Mouse (Mus musculus): Measurements from ENCODE around the gene Cpne5. TPM values are rescaled to one million over a fixed set of nuclear protein-coding genes. Genes with fewer than 3 reads are reported as not detected.

The Cpne5 gene
- polyA plus RNA-seq, 1 experiment from 2014 or later, result 24.9 TPM

DNA sequence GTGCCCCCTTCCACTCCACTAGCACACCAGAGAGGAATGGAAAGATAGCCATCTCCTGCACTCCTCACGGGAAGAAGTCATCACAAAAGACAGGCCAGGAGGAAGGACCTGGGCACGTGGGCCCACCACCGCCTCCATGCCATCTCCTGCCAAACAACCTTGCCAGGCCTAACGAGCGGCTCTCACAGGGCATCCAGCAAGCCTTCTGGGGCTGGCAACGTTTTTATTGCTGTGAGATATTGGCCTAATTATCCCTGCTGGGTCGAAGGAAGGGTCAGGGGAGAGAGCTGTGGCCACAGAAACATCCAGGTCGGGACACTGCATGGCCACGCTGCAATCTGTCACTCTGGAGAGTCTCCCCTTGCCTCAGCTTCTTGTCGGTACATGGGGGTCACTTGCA, 6.9 kb downstream of the Cpne5 start:
- no peak overlapping the region for H3K4me3 ChIP-seq
- H3K27ac ChIP-seq (replicated peaks), result no peak overlapping the region
- H3K9ac ChIP-seq (replicated peaks), result no peak overlapping the region
- no peaks in the 10 kb centered on the region for H3K9me3 ChIP-seq
- H3K4me1 ChIP-seq, result 0 out of 2 replicates have a peak, but pooled peaks cover 3% of the 10 kb centered on the region
- H3K36me3 ChIP-seq, result no peaks in the 10 kb centered on the region
- ATAC-seq (replicated peaks), result no peak
- 72% methylated on average over 10 of the region's 10 CpGs for WGBS
- no peak overlapping the region for H3K4me2 ChIP-seq (replicated peaks)
- peaks cover 2% of the 10 kb centered on the region; the same call in 1 of the 2 replicates for H3K27me3 ChIP-seq

DNA sequence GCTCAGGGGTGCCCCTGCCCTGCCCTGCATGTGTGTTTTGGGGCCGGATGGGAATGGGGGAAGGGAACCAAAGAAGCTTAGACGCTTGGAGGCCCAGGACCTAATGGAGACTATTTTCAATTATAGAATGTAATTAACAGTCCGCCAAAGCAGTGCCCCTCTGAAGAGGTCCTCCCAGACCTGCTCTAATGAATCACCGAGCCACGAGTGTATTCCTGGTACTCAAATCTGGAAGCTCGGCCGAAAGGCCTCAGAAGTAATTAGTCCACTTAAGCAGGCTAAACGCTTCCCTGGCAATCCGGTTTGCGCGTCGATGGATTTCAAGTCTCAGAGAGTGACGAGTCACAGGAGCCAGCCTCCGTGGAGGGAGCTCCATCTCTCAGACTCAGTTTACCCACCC, 17.3 kb downstream of the Cpne5 start:
- no peaks in the 10 kb centered on the region; the same call in 1 of the 2 replicates for H3K4me1 ChIP-seq
- no peaks in the 10 kb centered on the region for H3K9me3 ChIP-seq
- no peak overlapping the region for H3K4me2 ChIP-seq (replicated peaks)
- no peaks in the 10 kb centered on the region for H3K27me3 ChIP-seq
- ATAC-seq (replicated peaks), result no peak
- H3K36me3 ChIP-seq, result no peaks in the 10 kb centered on the region
- no peak overlapping the region for H3K27ac ChIP-seq (replicated peaks)
- no peak overlapping the region for H3K4me3 ChIP-seq
- 9% methylated on average over 14 of the region's 14 CpGs for WGBS
- H3K9ac ChIP-seq (replicated peaks), result no peak overlapping the region

DNA sequence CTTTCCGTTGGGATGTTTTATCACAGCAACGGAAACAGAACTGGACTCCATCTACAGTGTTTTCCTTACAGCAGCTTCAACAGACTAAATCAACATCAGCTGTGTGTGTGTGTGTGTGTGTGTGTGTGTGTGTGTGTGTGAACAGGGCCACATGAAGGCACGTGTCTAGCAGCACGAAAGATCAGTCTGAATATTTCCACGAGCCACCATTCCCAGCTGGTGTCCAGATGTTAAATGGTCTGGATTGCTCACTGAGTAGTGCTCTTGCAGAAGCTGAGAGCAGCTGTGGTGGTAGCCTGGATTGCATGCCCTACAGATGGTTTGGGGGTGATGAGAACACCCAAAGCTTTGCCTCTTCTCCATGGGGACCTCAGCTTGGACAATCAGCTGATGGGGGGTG, 19.9 kb downstream of the Cpne5 start:
- Histone ChIP-seq H3K4me3 (no peak overlapping the region), H3K27ac (replicated peaks) (no peak overlapping the region), H3K9me3 (no peaks in the 10 kb centered on the region), H3K36me3 (no peaks in the 10 kb centered on the region), H3K9ac (replicated peaks) (no peak overlapping the region), H3K4me1 (peaks cover 23% of the 10 kb centered on the region), H3K4me2 (replicated peaks) (no peak overlapping the region), H3K27me3 (no peaks in the 10 kb centered on the region)
- WGBS, result 76% methylated on average over 4 of the region's 5 CpGs
- ATAC-seq (replicated peaks), result no peak

DNA sequence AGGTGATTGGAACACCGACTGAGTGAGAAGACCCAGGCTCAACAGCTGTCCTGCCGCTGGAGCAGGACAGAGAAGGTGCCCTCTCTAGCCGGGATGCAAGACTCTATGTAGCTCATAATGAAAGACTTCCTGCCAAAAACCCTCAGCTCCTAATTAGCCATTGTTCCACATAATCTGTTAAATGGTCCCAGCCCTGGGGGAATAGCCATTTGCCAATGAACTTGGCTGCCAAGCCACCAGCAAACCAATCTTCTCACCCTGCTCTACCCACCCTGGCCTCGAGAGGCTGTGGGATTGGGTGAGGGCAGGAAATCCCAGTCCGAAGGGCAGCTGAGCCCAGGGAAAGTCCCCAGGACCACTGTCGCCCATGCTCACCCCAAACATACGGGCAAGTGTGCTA, 21.9 kb downstream of the Cpne5 start:
- no peaks in the 10 kb centered on the region for H3K9me3 ChIP-seq
- no peak overlapping the region for H3K9ac ChIP-seq (replicated peaks)
- no peak overlapping the region for H3K27ac ChIP-seq (replicated peaks)
- no peak overlapping the region for H3K4me2 ChIP-seq (replicated peaks)
- WGBS, result 44% methylated on average over 7 of the region's 7 CpGs
- no peak for ATAC-seq (replicated peaks)
- H3K4me3 ChIP-seq, result no peak overlapping the region
- H3K36me3 ChIP-seq, result no peaks in the 10 kb centered on the region
- no peaks in the 10 kb centered on the region for H3K27me3 ChIP-seq
- H3K4me1 ChIP-seq, result peaks cover 25% of the 10 kb centered on the region

DNA sequence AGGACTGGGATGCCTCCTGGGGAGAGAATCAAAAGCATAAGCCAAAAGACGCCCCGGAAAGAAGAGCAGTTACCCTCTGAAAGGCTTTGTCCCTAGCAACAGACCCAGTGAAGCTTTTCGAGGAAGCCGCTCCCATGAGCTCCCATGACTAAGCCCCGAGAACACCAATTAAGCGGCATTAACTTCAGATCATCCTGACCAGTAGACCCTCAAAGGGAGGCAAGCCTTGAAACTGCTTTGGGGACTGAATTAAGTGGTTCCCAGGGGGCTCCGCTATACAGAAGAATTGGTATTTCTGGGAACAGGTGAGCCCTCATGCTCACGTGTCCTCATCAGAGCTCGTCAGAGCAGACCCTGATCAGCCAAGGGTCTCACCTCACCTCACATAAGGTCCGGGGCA, 23.3 kb downstream of the Cpne5 start:
- Histone ChIP-seq H3K27me3 (no peaks in the 10 kb centered on the region), H3K9ac (replicated peaks) (no peak overlapping the region), H3K4me2 (replicated peaks) (no peak overlapping the region), H3K27ac (replicated peaks) (peak overlapping the region; percentile 31), H3K36me3 (no peaks in the 10 kb centered on the region), H3K4me1 (peaks cover 25% of the 10 kb centered on the region), H3K9me3 (no peaks in the 10 kb centered on the region), H3K4me3 (no peak overlapping the region)
- WGBS, result 10% methylated on average over 10 of the region's 10 CpGs
- no peak for ATAC-seq (replicated peaks)

DNA sequence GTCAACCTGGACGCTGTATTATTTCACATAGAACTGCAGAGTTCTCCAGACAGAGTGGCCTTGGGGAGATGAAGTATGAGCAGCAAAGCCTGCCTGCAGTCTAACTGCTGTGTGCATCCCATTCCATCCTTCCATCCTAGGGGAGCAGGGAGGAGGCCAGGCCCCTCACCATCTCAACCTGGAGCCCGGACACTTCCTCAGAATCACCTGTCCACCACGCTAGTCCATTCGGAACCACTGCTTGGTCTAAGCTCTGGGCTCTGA, 23.8 kb downstream of the Cpne5 start:
- no peak for ATAC-seq (replicated peaks)
- H3K9me3 ChIP-seq, result no peaks in the 10 kb centered on the region

DNA sequence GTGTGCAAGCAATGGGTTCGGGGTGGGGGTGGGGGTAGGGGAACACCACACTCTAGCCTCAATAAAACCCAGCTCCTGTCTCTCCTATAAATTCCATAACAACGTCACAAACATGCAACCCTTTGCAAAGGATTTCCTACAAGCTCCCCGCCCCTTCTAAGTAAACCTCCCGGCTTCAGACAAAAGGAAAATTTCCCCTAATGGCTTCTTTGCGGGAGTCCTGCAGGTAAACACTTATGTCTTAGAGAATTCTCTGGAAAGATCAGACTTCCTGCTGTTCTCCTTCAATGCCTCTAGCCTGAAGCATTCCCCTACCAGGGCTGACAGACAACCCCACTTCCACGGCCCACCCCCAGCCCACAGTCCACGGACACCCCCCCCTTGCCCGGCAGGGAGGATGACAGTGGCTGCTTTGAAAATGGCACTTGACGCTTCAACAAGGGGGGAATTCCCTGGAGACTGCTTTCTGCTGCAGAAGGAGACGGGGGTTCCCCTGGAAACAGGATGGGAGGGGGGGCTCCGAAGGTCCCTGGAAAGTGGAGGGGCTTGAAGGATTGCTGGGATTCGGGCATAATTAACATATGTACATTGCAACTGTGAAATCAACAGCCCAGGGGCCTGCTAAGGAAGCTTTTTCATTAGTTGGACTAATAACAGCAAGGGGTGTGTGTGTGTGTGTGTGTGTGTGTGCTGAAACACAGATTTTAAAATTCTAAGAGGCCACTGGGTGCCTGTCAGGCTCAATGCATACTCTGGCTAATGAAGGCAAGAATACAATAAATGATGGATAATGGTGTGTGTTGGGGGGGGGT, 24.4 kb downstream of the Cpne5 start:
- no peak overlapping the region for H3K4me3 ChIP-seq
- H3K9ac ChIP-seq (replicated peaks), result no peak overlapping the region
- H3K4me2 ChIP-seq (replicated peaks), result peak overlapping the region; percentile 26
- WGBS, result 1% methylated on average over 12 of the region's 12 CpGs
- H3K27me3 ChIP-seq, result no peaks in the 10 kb centered on the region
- H3K27ac ChIP-seq (replicated peaks), result peak overlapping the region; percentile 31
- no peaks in the 10 kb centered on the region for H3K36me3 ChIP-seq
- no peaks in the 10 kb centered on the region for H3K9me3 ChIP-seq
- H3K4me1 ChIP-seq, result peaks cover 25% of the 10 kb centered on the region
- peak; percentile 65 for ATAC-seq (replicated peaks)

More for the DNA sequence above, 23.8 kb downstream of the Cpne5 start:
- 33% methylated on average over 4 of the region's 4 CpGs for WGBS
- Histone ChIP-seq H3K4me3 (no peak overlapping the region), H3K27ac (replicated peaks) (peak overlapping the region; percentile 31), H3K4me2 (replicated peaks) (no peak overlapping the region), H3K27me3 (no peaks in the 10 kb centered on the region), H3K4me1 (peaks cover 25% of the 10 kb centered on the region), H3K9ac (replicated peaks) (no peak overlapping the region), H3K36me3 (no peaks in the 10 kb centered on the region)

DNA sequence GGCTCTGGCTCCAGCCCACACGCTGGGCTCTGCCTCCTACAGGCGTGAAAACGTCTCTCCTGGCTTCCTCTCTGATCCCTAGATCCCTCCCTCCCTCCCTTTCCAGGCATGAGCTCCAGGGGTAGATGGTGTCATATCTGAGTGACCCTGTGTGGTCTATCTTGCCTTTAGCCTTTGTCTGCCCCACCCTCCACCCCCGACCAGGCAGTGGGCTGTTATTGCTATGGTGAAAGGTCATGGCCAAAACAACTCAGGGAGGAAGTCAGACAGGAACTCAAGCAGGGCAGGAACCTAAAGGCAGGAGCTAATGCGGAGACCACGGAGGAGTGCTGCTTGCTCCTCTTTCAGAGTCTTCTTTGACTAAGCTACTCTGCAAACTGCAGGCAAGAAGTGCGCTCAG, 26.1 kb downstream of the Cpne5 start:
- H3K9me3 ChIP-seq, result no peaks in the 10 kb centered on the region
- H3K9ac ChIP-seq (replicated peaks), result no peak overlapping the region
- H3K4me1 ChIP-seq, result peaks cover 25% of the 10 kb centered on the region
- no peaks in the 10 kb centered on the region for H3K36me3 ChIP-seq
- 56% methylated on average over 7 of the region's 7 CpGs for WGBS
- H3K27ac ChIP-seq (replicated peaks), result no peak overlapping the region
- ATAC-seq (replicated peaks), result no peak
- H3K4me2 ChIP-seq (replicated peaks), result no peak overlapping the region
- H3K4me3 ChIP-seq, result no peak overlapping the region
- H3K27me3 ChIP-seq, result no peaks in the 10 kb centered on the region

DNA sequence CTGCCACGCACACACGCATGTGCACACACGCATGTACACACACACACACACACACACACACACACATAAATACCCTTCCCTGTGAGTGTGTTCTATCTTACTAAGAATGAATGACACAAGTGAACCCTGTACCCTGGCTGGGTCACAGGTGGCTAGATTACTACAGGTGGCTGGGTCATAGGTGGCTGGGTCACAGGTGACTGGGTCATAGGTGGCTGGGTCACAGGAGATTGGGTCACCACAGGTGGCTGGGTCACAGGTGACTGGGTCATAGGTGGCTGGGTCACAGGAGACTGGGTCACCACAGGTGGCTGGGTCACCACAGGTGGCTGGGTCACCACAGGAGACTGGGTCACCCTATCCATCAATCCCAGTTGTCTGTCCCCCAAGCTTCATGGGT, 27.9 kb downstream of the Cpne5 start:
- ATAC-seq (replicated peaks), result no peak
- Histone ChIP-seq H3K4me1 (peaks cover 22% of the 10 kb centered on the region), H3K36me3 (no peaks in the 10 kb centered on the region), H3K4me3 (no peak overlapping the region), H3K27me3 (no peaks in the 10 kb centered on the region), H3K9ac (replicated peaks) (no peak overlapping the region), H3K27ac (replicated peaks) (no peak overlapping the region), H3K4me2 (replicated peaks) (no peak overlapping the region), H3K9me3 (no peaks in the 10 kb centered on the region)
- 98% methylated on average over 3 of the region's 3 CpGs for WGBS

DNA sequence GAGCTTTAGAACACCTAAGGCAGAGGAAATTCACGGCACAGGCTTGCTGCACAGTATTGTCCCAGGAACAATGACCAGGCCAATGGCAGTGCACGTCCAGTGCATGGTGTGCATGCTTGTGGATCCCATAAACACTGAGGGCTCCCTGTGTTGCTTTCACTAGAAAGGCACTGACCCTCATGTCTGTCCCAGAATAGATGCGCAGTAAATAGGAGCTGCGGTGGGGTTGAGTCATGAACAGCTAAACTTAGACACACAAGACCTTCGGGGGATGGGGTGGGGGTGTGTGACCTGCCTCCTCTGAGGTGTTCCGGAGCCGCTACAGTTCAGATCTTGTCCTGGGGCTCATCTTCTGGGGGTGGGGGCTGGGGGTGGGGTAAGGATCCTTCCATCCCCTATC, 31.9 kb downstream of the Cpne5 start:
- no peaks in the 10 kb centered on the region for H3K27me3 ChIP-seq
- no peak overlapping the region for H3K4me3 ChIP-seq
- H3K4me2 ChIP-seq (replicated peaks), result no peak overlapping the region
- ATAC-seq (replicated peaks), result no peak
- no peaks in the 10 kb centered on the region for H3K9me3 ChIP-seq
- no peaks in the 10 kb centered on the region for H3K4me1 ChIP-seq
- no peak overlapping the region for H3K27ac ChIP-seq (replicated peaks)
- H3K36me3 ChIP-seq, result no peaks in the 10 kb centered on the region
- WGBS, result 78% methylated on average over 7 of the region's 7 CpGs
- H3K9ac ChIP-seq (replicated peaks), result no peak overlapping the region

DNA sequence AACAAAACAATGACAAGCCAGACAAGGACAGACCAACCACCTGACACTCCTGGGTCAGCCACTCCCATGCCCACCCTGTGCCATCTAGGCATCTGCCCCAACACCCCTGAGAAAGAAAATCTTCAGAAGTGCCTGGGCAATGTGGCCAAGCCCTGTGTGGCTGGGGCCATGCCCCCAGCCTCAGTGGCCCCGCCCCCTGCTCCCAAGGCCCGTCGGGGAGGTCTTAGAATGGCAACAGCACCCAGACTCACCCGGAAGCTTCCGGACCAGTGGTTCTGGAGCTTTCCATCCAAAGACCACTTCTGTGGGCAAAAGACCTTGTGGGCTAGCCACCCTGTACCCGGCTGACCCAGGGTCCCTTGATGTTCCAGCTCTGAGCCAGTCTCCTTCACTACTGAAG, 35.4 kb downstream of the Cpne5 start:
- H3K27me3 ChIP-seq, result no peaks in the 10 kb centered on the region
- WGBS, result 88% methylated on average over 6 of the region's 6 CpGs
- H3K36me3 ChIP-seq, result no peaks in the 10 kb centered on the region
- no peak overlapping the region for H3K4me2 ChIP-seq (replicated peaks)
- H3K4me3 ChIP-seq, result no peak overlapping the region
- ATAC-seq (replicated peaks), result no peak
- no peak overlapping the region for H3K27ac ChIP-seq (replicated peaks)
- no peak overlapping the region for H3K9ac ChIP-seq (replicated peaks)
- peaks cover 11% of the 10 kb centered on the region for H3K4me1 ChIP-seq
- no peaks in the 10 kb centered on the region for H3K9me3 ChIP-seq

DNA sequence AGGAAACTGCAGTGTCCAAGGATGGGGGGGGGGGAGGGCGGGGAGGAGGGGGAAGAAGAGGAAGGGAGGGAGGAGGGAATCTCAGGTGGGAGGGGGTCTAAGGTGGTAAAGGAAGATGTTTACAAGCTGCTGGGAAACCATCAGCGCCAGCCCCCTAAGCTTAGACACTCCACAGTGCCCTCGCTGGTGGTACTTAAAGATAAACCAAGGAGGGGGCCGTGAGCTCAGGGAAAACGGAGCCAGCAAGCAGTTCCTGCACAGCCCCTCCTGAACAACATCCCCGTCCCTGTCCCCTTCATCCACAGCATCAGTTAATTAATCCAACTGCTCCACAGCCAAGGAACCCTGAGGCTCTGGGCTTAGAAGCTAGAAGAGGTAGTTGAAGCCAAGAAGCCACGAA, 38.1 kb downstream of the Cpne5 start:
- Histone ChIP-seq H3K27me3 (no peaks in the 10 kb centered on the region), H3K9me3 (no peaks in the 10 kb centered on the region), H3K27ac (replicated peaks) (peak overlapping the region; percentile 75), H3K4me2 (replicated peaks) (no peak overlapping the region; the same call in 1 of the 2 replicates), H3K36me3 (no peaks in the 10 kb centered on the region), H3K4me1 (peaks cover 11% of the 10 kb centered on the region), H3K4me3 (no peak overlapping the region), H3K9ac (replicated peaks) (no peak overlapping the region)
- no peak for ATAC-seq (replicated peaks)
- 21% methylated on average over 6 of the region's 7 CpGs for WGBS

Data from forebrain, embryonic 15.5 days (tissue).